Mouse (Mus musculus) lung, postnatal 0 days (tissue): ENCODE measurements around the gene Msl1.

Experiments
- CTCF ChIP-seq: IDR thresholded peaks from 2 replicates; pipeline ENCODE4 v1.5.1; 2016; ENCODE audit warnings: antibody characterized with exemption, mild to moderate bottlenecking
- EP300 ChIP-seq: IDR thresholded peaks from 2 replicates; pipeline ENCODE4 v1.6.1; 2016; ENCODE audit warnings: antibody characterized with exemption, mild to moderate bottlenecking, control low read depth

- TF ChIP-seq CTCF (no peak), EP300 (no peak)
Observed at GRCm38 (mm10) chr11:98753264-98753663, 42.1 kb upstream of the Msl1 start.
